Comparison of ENCODE assay signal across 8 mouse cellular contexts in the genomic region with DNA sequence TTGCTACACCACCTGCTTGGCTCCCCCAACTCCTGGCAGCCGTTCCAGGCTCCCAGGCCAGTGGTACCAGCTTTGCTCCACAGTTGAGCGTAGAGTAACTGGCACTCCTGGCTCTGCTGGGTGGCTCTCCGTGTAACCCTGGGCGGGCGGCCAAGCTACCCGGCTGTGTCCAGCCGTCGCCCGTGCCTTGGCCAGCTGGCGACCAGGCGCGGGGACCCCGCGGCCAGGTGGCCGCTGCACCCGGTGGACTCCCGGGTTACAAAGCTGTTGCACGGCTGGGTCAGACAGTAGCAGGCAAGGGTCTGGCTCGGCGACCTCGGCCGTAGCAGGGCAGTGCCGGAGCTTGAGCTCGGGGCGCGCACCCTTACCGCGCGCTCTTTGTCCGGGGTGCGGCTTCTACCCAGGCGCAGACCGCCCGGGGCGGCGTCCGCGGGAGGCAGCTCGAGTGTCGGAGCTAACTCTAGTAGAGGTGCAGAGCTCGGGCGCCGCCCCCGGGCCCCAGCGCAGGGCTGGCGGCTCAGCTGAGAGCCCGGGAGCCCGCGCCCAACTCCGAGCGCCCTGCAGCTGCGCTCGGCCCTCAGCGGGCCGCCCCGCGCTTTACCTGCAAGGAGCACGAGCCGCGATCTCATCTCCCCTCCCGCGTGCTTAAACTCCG. TPM values are rescaled to one million over a fixed set of nuclear protein-coding genes. Genes with fewer than 3 reads are reported as not detected.
DNase-seq lines count a peak whose midpoint lies in the region; ATAC-seq and TF ChIP-seq lines count a peak whose summit lies in the region.

No protein-coding gene starts in this region.

- peak overlapping the region; percentile 94 for H3K4me2 ChIP-seq in heart, embryonic 14.5 days (ENCODE audit: low read length)
- H3K4me2 ChIP-seq in kidney, postnatal 0 days (ENCODE audit: low read length) = peak overlapping the region; percentile 91
- H3K4me2 ChIP-seq in liver, embryonic 15.5 days = peak overlapping the region; percentile 92
- peak overlapping the region; percentile 74 for H3K4me2 ChIP-seq in neural tube, embryonic 13.5 days

- peak overlapping the region; percentile 37; the same call in 1 of the 2 replicates for H3K27ac ChIP-seq in MEL (ENCODE audit: control insufficient read depth, low read depth, low read length)
- H3K27ac ChIP-seq in forebrain, embryonic 10.5 days = peak overlapping the region; percentile 97
- peak overlapping the region; percentile 61 to 94 for H3K27ac ChIP-seq in heart, embryonic 14.5 days (replicated peaks in 1 of 2; ENCODE audit: control insufficient read depth in 1 of 2, insufficient read depth in 1 of 2, low read depth in 2 of 2, low read length in 2 of 2)
- H3K27ac ChIP-seq in kidney, postnatal 0 days = peak overlapping the region; percentile 91
- peak overlapping the region; percentile 53; the same call in 1 of the 2 replicates for H3K27ac ChIP-seq in liver, embryonic 15.5 days (replicated peaks)
- peak overlapping the region; percentile 95 for H3K27ac ChIP-seq in neural tube, embryonic 13.5 days (replicated peaks)

- H3K4me3 ChIP-seq in MEL (ENCODE audit: control insufficient read depth in 1 of 2, insufficient read depth in 1 of 2, low read depth in 2 of 2, low read length in 2 of 2) = peak overlapping the region; percentile 76 to 92
- peak overlapping the region; percentile 92 for H3K4me3 ChIP-seq in forebrain, embryonic 10.5 days
- H3K4me3 ChIP-seq in heart, embryonic 14.5 days (ENCODE audit: control insufficient read depth in 1 of 2, insufficient read depth in 1 of 2, low read depth in 1 of 2, low read length in 2 of 2) = peak overlapping the region; percentile 67 to 84
- peak overlapping the region; percentile 75 for H3K4me3 ChIP-seq in kidney, postnatal 0 days (replicated peaks; ENCODE audit: low read depth, low read length)
- peak overlapping the region; percentile 67 for H3K4me3 ChIP-seq in liver, embryonic 15.5 days (replicated peaks)
- H3K4me3 ChIP-seq in neural tube, embryonic 13.5 days = peak overlapping the region; percentile 68

- peaks cover 5% of the 10 kb centered on the region for H3K79me2 ChIP-seq in MEL (ENCODE audit: control insufficient read depth, insufficient read depth, low read length, poor library complexity)

- peak; percentile 82 for DNase-seq in MEL (ENCODE audit: low read depth, low spot score)
- peak; percentile 80 for DNase-seq in brain, embryonic 14.5 days (ENCODE audit: low read depth)
- DNase-seq in forebrain, embryonic 10.5 days (ENCODE audit: extremely low spot score, low spot score) = peak; percentile 63
- DNase-seq in kidney, postnatal 0 days (ENCODE audit: low spot score) = peak; percentile 51
- DNase-seq in testis, postnatal 10 days (ENCODE audit: low spot score) = peak; percentile 85

- no peaks in the 10 kb centered on the region for H3K27me3 ChIP-seq in MEL (ENCODE audit: control insufficient read depth in 1 of 2, insufficient read depth in 2 of 2, low read length in 2 of 2)
- no peaks in the 10 kb centered on the region for H3K27me3 ChIP-seq in forebrain, embryonic 10.5 days (ENCODE audit: poor library complexity, severe bottlenecking)
- no peaks in the 10 kb centered on the region for H3K27me3 ChIP-seq in heart, embryonic 14.5 days (ENCODE audit: control insufficient read depth, insufficient read depth, low read length)
- no peaks in the 10 kb centered on the region for H3K27me3 ChIP-seq in kidney, postnatal 0 days (ENCODE audit: insufficient read depth, low read length)
- peaks cover 20% of the 10 kb centered on the region for H3K27me3 ChIP-seq in liver, embryonic 15.5 days
- no peaks in the 10 kb centered on the region for H3K27me3 ChIP-seq in neural tube, embryonic 13.5 days

- under 1% methylated on average over 62 of the region's 63 CpGs for WGBS in forebrain, embryonic 10.5 days
- WGBS in heart, embryonic 14.5 days = under 1% methylated on average over 63 of the region's 63 CpGs
- under 1% methylated on average over 54 of the region's 63 CpGs for WGBS in kidney, postnatal 0 days
- under 1% methylated on average over 62 of the region's 63 CpGs for WGBS in liver, embryonic 15.5 days (ENCODE audit: insufficient replicate concordance)
- under 1% methylated on average over 60 of the region's 63 CpGs for WGBS in neural tube, embryonic 13.5 days

- peak overlapping the region; percentile 84 for H3K9ac ChIP-seq in MEL (ENCODE audit: control insufficient read depth, low read depth, low read length, poor library complexity, severe bottlenecking)
- H3K9ac ChIP-seq in heart, embryonic 14.5 days (ENCODE audit: low read length) = peak overlapping the region; percentile 87
- H3K9ac ChIP-seq in kidney, postnatal 0 days (ENCODE audit: low read depth, low read length) = peak overlapping the region; percentile 81
- peak overlapping the region; percentile 60 for H3K9ac ChIP-seq in liver, embryonic 15.5 days
- H3K9ac ChIP-seq in neural tube, embryonic 13.5 days = peak overlapping the region; percentile 83

- TF ChIP-seq CTCF in MEL (IDR thresholded peaks at IDR 0.05 in 2 of 3, conservative IDR thresholded peaks at IDR 0.05 in 1 of 3; ENCODE audit: control insufficient read depth in 1 of 3, insufficient read depth in 1 of 3, low read depth in 2 of 3, low read length in 3 of 3, poor library complexity in 1 of 3, severe bottlenecking in 1 of 3) = no peak
- no peak for TF ChIP-seq CTCF in brain, embryonic 14.5 days (IDR thresholded peaks at IDR 0.05; ENCODE audit: borderline replicate concordance, extremely low read depth, insufficient read depth, insufficient read length)
- no peak for TF ChIP-seq CTCF in kidney, postnatal 0 days (IDR thresholded peaks at IDR 0.05; ENCODE audit: low read depth)

- peak; percentile 80 for ATAC-seq in heart, embryonic 14.5 days (ENCODE audit: insufficient number of reproducible peaks, insufficient read depth, low FRiP score, low read depth)
- peak; percentile 88 for ATAC-seq in kidney, postnatal 0 days (replicated peaks; ENCODE audit: low FRiP score, low read depth)
- peak; percentile 83 for ATAC-seq in liver, embryonic 15.5 days (ENCODE audit: insufficient read depth)
- peak; percentile 89 for ATAC-seq in neural tube, embryonic 13.5 days (ENCODE audit: low read depth)

- H3K4me1 ChIP-seq in MEL (ENCODE audit: control insufficient read depth in 1 of 2, insufficient read depth in 2 of 2, low read length in 2 of 2) = peaks cover 0 to 10% of the 10 kb centered on the region in 2 experiments; a peak in 2 of 4 replicates
- peaks cover 43% of the 10 kb centered on the region for H3K4me1 ChIP-seq in forebrain, embryonic 10.5 days
- H3K4me1 ChIP-seq in heart, embryonic 14.5 days (ENCODE audit: control insufficient read depth in 2 of 2, insufficient read depth in 2 of 2, low read length in 2 of 2) = peaks cover 2 to 14% of the 10 kb centered on the region in 2 experiments; a peak in 3 of 4 replicates
- H3K4me1 ChIP-seq in kidney, postnatal 0 days (replicated peaks; ENCODE audit: insufficient read depth, low read length) = 0 out of 2 replicates have a peak, but pooled peaks cover 3% of the 10 kb centered on the region
- peaks cover 20% of the 10 kb centered on the region for H3K4me1 ChIP-seq in liver, embryonic 15.5 days (replicated peaks)
- H3K4me1 ChIP-seq in neural tube, embryonic 13.5 days (replicated peaks) = peaks cover 43% of the 10 kb centered on the region

- H3K9me3 ChIP-seq in MEL (replicated peaks; ENCODE audit: insufficient read depth, low read length) = no peaks in the 10 kb centered on the region
- no peaks in the 10 kb centered on the region for H3K9me3 ChIP-seq in forebrain, embryonic 10.5 days
- H3K9me3 ChIP-seq in heart, embryonic 14.5 days (ENCODE audit: control insufficient read depth, low read length) = no peaks in the 10 kb centered on the region
- H3K9me3 ChIP-seq in kidney, postnatal 0 days (replicated peaks; ENCODE audit: low read length) = no peaks in the 10 kb centered on the region
- H3K9me3 ChIP-seq in liver, embryonic 15.5 days (replicated peaks) = no peaks in the 10 kb centered on the region
- no peaks in the 10 kb centered on the region for H3K9me3 ChIP-seq in neural tube, embryonic 13.5 days

- H3K36me3 ChIP-seq in MEL (ENCODE audit: control insufficient read depth in 1 of 2, insufficient read depth in 2 of 2, low read length in 2 of 2) = peaks cover 0 to 5% of the 10 kb centered on the region in 2 experiments; a peak in 2 of 4 replicates
- 0 out of 2 replicates have a peak, but pooled peaks cover under 1% of the 10 kb centered on the region for H3K36me3 ChIP-seq in forebrain, embryonic 10.5 days (replicated peaks)
- H3K36me3 ChIP-seq in heart, embryonic 14.5 days (ENCODE audit: control insufficient read depth, insufficient read depth, low read length) = no peaks in the 10 kb centered on the region
- H3K36me3 ChIP-seq in kidney, postnatal 0 days (ENCODE audit: insufficient read depth, low read length) = no peaks in the 10 kb centered on the region
- H3K36me3 ChIP-seq in liver, embryonic 15.5 days (replicated peaks) = no peaks in the 10 kb centered on the region
- no peaks in the 10 kb centered on the region for H3K36me3 ChIP-seq in neural tube, embryonic 13.5 days

- TF ChIP-seq EP300 in MEL (IDR thresholded peaks at IDR 0.05; ENCODE audit: low read depth in 1 of 2, low read length in 2 of 2) = no peak

- no peak for TF ChIP-seq RAD21 in MEL (IDR thresholded peaks at IDR 0.05; ENCODE audit: low read depth, low read length)

- TF ChIP-seq POLR2A in MEL (IDR thresholded peaks at IDR 0.05; ENCODE audit: control insufficient read depth in 1 of 2, insufficient read depth in 1 of 2, low read depth in 1 of 2, low read length in 2 of 2, poor library complexity in 1 of 2) = peak; percentile 36 to 77; a peak in 2 of 4 replicates
- TF ChIP-seq POLR2A in brain, embryonic 14.5 days (IDR thresholded peaks at IDR 0.05; ENCODE audit: borderline replicate concordance, extremely low read depth, insufficient read depth, insufficient read length, poor library complexity, severe bottlenecking) = peak; percentile 58

TF ChIP-seq in MEL, 35 proteins besides CTCF, POLR2A, EP300 and RAD21 (continues in another document):
- no peak for TF ChIP-seq ZC3H11A (IDR thresholded peaks at IDR 0.05; ENCODE audit: low read depth, low read length)
- no peak for TF ChIP-seq USF1 (IDR thresholded peaks at IDR 0.05; ENCODE audit: low read depth, low read length)
- peak; percentile 22; the same call in 1 of the 2 replicates for TF ChIP-seq UBTF (IDR thresholded peaks at IDR 0.05; ENCODE audit: borderline replicate concordance, insufficient read depth, low read depth, low read length)

RNA-seq across cellular contexts. Expression of gene Tmtc4, which starts 1.1 kb away (rescaled TPM):
- total RNA-seq in MEL (2012; rRNA removed) = 9.2 and 11.5 TPM in 2 replicates
- polyA plus RNA-seq in MEL (2012; ENCODE audit: insufficient read depth in 1 of 2, insufficient read length in 2 of 2, low read depth in 1 of 2, low replicate concordance in 2 of 2, missing spikeins in 1 of 2) = 10 to 100 TPM in 1 of 2 experiments, not detected in 1; 10.4 TPM
- 32.0 and 40.0 TPM in 2 replicates for polyA plus RNA-seq in brain, embryonic 14.5 days (2012; rRNA removed)
- 23.5 and 26.3 TPM in 2 replicates for polyA plus RNA-seq in forebrain, embryonic 10.5 days (2016; fragmentation: Nextera tagmentation; extraction: Ambion mirVana)
- polyA plus RNA-seq in heart, embryonic 14.5 days (2014; fragmentation: Nextera tagmentation; extraction: Ambion mirVana) = 17.4 and 18.3 TPM in 2 replicates
- 25.8 and 28.4 TPM in 2 replicates for polyA plus RNA-seq in kidney, postnatal 0 days (2015; fragmentation: Nextera tagmentation; extraction: Ambion mirVana)
- polyA plus RNA-seq in liver, embryonic 15.5 days (2015; fragmentation: Nextera tagmentation; extraction: Ambion mirVana) = 2.4 and 2.6 TPM in 2 replicates
- polyA plus RNA-seq in neural tube, embryonic 13.5 days (2015; fragmentation: Nextera tagmentation; extraction: Ambion mirVana) = 57.0 and 59.0 TPM in 2 replicates

Comparison
In these comparisons a context has a peak if more than half of its experiments do, and no peak if none do; other contexts are left out.
1. Peak in every context shown above with its lines: DNase-seq, ATAC-seq, H3K4me3 ChIP-seq and H3K27ac ChIP-seq.
2. H3K27ac ChIP-seq: peak in every context shown above with its lines; median percentile 97 in forebrain, embryonic 10.5 days; 95 in neural tube, embryonic 13.5 days; 91 in kidney, postnatal 0 days; 78 in heart, embryonic 14.5 days; 53 in liver, embryonic 15.5 days; 37 in MEL.